Mouse (Mus musculus) liver, embryonic 14.5 days (tissue): ENCODE results near the gene Rad51b. TPM values are rescaled to one million over a fixed set of nuclear protein-coding genes. Genes with fewer than 3 reads are reported as not detected.

Source experiments
- ATAC-seq: fragments of 200-750 bp; cut with Nextera tagmentation; 2 replicates; pipeline ENCODE4 v1.8.0; 2017; ENCODE audit warnings: moderate number of reproducible peaks, mild to moderate bottlenecking, moderate library complexity; ENCODE audit not compliant: insufficient read depth
- DNase-seq, 3 experiments: peaks; one replicate each; pipeline ENCODE4 v3.0.0-alpha.2; 2012 to 2013; ENCODE audit warnings: low read depth in 3 of 3, low spot score in 3 of 3
- H3K27ac ChIP-seq: fragments of 300-500 bp; sonication (generic); 2 replicates; pipeline ENCODE4 v1.5.1; 2014; ENCODE audit warnings: moderate library complexity, mild to moderate bottlenecking, control low read depth, inconsistent platforms
- H3K27me3 ChIP-seq: fragments of 300-500 bp; sonication (generic); 2 replicates; pipeline ENCODE4 v1.6.1; 2014; ENCODE audit warnings: mild to moderate bottlenecking, low read length, moderate library complexity; ENCODE audit not compliant: control insufficient read depth, insufficient read depth
- H3K36me3 ChIP-seq: fragments of 300-500 bp; sonication (generic); replicated peaks from 2 replicates; pipeline ENCODE4 v1.6.1; 2014; ENCODE audit warnings: low read depth; ENCODE audit not compliant: control insufficient read depth, insufficient read depth
- H3K4me1 ChIP-seq, 2 experiments: fragments of 200-500 bp in 1 of 2; fragments of 300-500 bp in 1 of 2; sonication (generic) in 1 of 2; replicated peaks; 2 replicates each; pipeline ENCODE4 v1.6.1; 2012 to 2014; ENCODE audit warnings: antibody characterized with exemption in 1 of 2, inconsistent platforms in 1 of 2, low read length in 1 of 2; ENCODE audit not compliant: control insufficient read depth in 2 of 2, insufficient read depth in 2 of 2
- H3K4me2 ChIP-seq: fragments of 300-500 bp; sonication (generic); 2 replicates; pipeline ENCODE4 v1.6.1; 2014; ENCODE audit warnings: low read depth, mild to moderate bottlenecking, control low read depth, moderate library complexity
- H3K4me3 ChIP-seq, 2 experiments: fragments of 200-500 bp in 1 of 2; fragments of 300-500 bp in 1 of 2; sonication (generic) in 1 of 2; 2 replicates each; pipeline ENCODE4 v1.5.1; 2012 to 2014; ENCODE audit warnings: low read depth in 2 of 2, low read length in 2 of 2, mild to moderate bottlenecking in 2 of 2, control low read depth in 1 of 2, inconsistent platforms in 1 of 2, moderate library complexity in 1 of 2; ENCODE audit not compliant: insufficient read depth in 1 of 2
- H3K9ac ChIP-seq: fragments of 300-500 bp; sonication (generic); replicated peaks from 2 replicates; pipeline ENCODE4 v1.6.1; 2014; ENCODE audit warnings: mild to moderate bottlenecking, control low read depth, moderate library complexity
- H3K9me3 ChIP-seq: fragments of 300-500 bp; sonication (generic); 2 replicates; pipeline ENCODE4 v1.6.1; 2016; ENCODE audit warnings: low read length, mixed read lengths; ENCODE audit not compliant: control insufficient read depth
- CTCF ChIP-seq: IDR thresholded peaks from 2 replicates; pipeline ENCODE4 v1.5.1; 2016; ENCODE audit warnings: antibody characterized with exemption, low read depth, control low read depth
- EP300 ChIP-seq: IDR thresholded peaks from 2 replicates; pipeline ENCODE4 v1.6.1; 2016; ENCODE audit warnings: antibody characterized with exemption, low read depth
- WGBS: fragments of 180-500 bp; shearing (Covaris S2); extraction: QIAGEN DNeasy Blood & Tissue Kit; methylation state at CpG from one replicate; pipeline ENCODE4 v1.1.7; 2014; ENCODE audit not compliant: insufficient replicate concordance; 5-methylcytosine and 5-hydroxymethylcytosine counted together
- polyA plus RNA-seq, 2 experiments: library from polyadenylated mRNA; depleted of rRNA in 1 of 2; stranded (reverse) in 1 of 2; unstranded in 1 of 2; fragments of >200 nt; fragmentation: Nextera tagmentation in 1 of 2; extraction: Ambion mirVana in 1 of 2; gene quantifications; 2 replicates each; pipeline versions ENCODE4 v1.2.1 to v1.2.3; 2012 to 2014

Gene Rad51b
- polyA plus RNA-seq, 2 experiments, result 2.3 to 5.1 TPM

DNA sequence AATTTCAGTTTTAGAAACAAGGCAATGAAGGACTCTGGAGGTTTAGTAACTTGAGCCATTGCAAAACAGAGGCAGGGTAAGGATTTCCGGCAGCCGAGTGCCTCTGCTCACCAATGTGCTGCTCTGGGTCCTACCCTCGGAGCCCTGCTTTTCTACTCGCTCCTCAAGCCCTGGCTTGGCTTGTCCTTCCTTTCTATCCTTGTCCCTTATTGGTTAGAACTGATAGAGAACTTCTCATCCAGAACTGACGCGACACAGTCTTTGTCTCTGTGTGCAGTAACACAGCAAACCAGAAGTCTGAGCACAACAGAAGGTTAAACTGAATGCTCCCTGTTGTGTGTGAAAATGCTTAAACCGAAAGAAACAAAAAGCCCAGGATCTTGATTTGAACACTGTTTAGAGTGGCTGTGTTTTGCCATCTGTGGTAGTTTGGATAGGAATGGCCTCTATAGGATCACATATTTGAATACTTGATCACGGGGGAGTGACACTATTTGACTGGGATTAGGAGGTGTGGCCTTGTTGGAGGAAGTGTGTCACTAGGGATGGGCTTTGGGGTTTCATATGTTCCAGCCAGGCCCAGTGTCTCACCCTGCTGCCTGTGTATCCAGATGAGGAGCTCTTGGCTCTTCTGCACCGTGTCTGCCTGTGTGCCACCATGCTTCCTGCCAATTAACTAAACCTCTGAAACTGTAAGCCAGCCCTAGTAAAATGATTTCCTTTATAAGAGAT, 389.7 kb downstream of the Rad51b start:
- Histone ChIP-seq H3K36me3 (no peaks in the 10 kb centered on the region), H3K9me3 (no peaks in the 10 kb centered on the region), H3K9ac (no peak overlapping the region), H3K27ac (no peak overlapping the region), H3K4me1 (peaks cover 0 to 7% of the 10 kb centered on the region in 2 experiments; a peak in 2 of 4 replicates), H3K4me3 (no peak overlapping the region), H3K4me2 (no peak overlapping the region), H3K27me3 (no peaks in the 10 kb centered on the region)
- ATAC-seq, result no peak
- TF ChIP-seq CTCF (no peak), EP300 (no peak)
- 69% methylated on average over 9 of the region's 9 CpGs for WGBS
- DNase-seq, result no peak

DNA sequence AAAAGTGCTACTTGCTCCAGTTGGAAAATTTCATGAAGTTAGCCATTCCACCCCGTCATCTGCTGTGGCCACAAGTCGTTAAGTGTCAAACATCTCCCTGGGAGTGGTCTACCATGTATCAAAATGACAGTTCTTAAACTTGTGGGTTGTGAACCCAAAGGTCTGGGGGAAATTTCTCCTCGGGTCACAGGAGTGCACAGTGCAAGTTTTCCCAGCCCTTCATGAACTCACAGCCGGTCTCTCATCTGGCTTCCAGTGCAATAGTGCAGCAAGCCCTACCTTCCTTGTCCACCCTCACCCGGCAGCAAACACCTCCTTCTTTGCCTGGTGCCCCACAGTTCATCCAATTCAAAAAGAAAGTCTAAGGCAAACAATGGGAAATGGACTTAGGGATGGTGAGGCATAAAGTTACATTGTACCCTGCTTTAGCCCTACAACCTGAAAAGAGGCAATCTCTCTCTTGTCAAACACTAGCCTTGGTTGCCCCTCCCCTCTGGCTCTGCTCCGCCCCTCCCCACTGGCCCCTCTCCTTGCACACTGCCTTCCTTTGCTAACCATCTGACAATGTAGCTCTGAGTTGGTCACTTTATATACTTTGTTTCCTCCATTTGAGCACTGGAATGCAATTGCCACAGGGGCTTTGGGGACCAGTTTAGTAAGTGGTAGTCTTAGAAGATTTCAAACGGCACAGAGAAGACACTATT, 390.8 kb downstream of the Rad51b start:
- Histone ChIP-seq H3K4me2 (no peak overlapping the region), H3K9me3 (no peaks in the 10 kb centered on the region), H3K4me1 (peaks cover 0 to 13% of the 10 kb centered on the region in 2 experiments; a peak in 2 of 4 replicates), H3K36me3 (no peaks in the 10 kb centered on the region), H3K27ac (no peak overlapping the region), H3K27me3 (no peaks in the 10 kb centered on the region), H3K4me3 (no peak overlapping the region), H3K9ac (no peak overlapping the region)
- TF ChIP-seq EP300 (no peak), CTCF (no peak)
- DNase-seq (no peak), ATAC-seq (no peak)
- WGBS, result 42% methylated on average over 7 of the region's 7 CpGs

DNA sequence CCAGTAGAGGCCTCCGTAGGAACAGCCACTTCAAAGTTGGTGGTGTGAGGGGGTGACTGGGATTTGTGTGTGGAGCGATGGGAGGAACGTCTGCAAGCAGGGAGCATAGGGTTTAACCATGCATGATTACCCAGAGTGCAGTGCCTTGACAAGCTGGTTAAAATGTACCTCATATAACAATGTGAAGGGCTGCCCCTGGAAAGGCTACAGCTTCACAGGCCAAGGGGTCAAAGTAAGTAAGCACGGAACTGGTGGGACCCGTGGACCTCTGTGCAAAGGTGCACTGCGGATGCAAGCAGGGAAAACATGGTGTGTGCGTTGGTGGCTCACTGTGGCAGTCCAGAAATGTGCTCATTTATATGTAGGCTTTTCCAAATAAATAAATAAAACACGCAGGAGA, 392.2 kb downstream of the Rad51b start:
- Histone ChIP-seq H3K36me3 (no peaks in the 10 kb centered on the region), H3K27ac (no peak overlapping the region), H3K4me1 (peaks cover 0 to 9% of the 10 kb centered on the region in 2 experiments; a peak in 2 of 4 replicates), H3K9me3 (no peaks in the 10 kb centered on the region), H3K4me2 (no peak overlapping the region), H3K9ac (no peak overlapping the region), H3K27me3 (no peaks in the 10 kb centered on the region), H3K4me3 (no peak overlapping the region)
- DNase-seq (peak in 2 of 3 experiments; percentile 20 to 28), ATAC-seq (peak; percentile 62)
- 75% methylated on average over 8 of the region's 8 CpGs for WGBS
- no peak for TF ChIP-seq EP300
- no peak for TF ChIP-seq CTCF

DNA sequence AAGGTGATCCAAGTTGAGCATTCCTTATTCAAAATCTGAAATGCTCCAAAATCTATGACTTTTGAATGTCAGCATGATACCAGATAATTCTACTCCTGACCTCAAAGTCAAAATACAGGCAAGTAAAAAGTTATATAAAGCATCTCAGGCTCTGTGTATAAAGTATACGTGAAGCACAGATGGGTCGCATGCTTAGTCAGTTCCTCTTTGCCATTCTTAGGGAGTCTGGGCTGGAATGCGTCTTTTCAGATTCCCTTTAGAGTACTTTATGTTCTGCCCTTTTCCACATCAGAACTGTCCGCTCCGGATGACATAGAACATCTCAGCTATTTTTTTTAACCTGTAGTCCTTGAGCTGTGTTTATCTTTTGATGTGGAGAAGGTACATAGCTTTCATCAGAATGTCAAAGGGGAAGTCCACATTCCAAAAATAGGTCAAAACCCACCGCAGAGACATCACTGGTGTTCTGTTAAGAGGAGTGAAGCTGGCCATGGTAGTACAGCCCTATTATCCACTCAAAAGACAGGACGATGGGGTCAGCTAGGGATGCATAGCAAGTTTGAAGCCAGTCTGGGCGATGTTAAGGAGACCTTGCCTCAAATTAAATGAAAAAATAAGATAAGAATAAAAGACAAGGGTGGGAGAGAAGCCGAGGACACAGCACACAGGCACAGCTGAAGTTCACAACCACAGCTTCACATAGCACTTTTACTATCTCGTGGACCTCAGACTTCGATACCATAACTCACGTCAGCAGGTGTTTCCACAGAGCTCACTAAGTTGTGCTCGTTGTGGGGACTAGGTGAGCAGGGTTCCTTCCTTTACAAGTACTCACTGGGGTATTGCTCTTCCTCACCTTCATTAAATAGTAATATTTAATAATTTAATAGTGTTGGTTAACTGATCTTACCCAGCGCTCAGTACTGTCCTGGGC, 395.1 kb downstream of the Rad51b start:
- H3K4me2 ChIP-seq, result no peak overlapping the region
- 25% methylated on average over 14 of the region's 14 CpGs for WGBS
- no peak for TF ChIP-seq CTCF
- no peaks in the 10 kb centered on the region for H3K36me3 ChIP-seq
- no peak for ATAC-seq
- H3K27me3 ChIP-seq, result no peaks in the 10 kb centered on the region
- no peaks in the 10 kb centered on the region for H3K9me3 ChIP-seq
- H3K27ac ChIP-seq, result no peak overlapping the region
- no peak for DNase-seq
- peaks cover 0 to 9% of the 10 kb centered on the region in 2 experiments; a peak in 2 of 4 replicates for H3K4me1 ChIP-seq
- no peak overlapping the region for H3K9ac ChIP-seq
- H3K4me3 ChIP-seq, result no peak overlapping the region
